Mouse (Mus musculus): ENCODE measurements around the gene Chpf. TPM values are rescaled to one million over a fixed set of nuclear protein-coding genes. Genes with fewer than 3 reads are reported as not detected.

Gene Chpf
- polyA plus RNA-seq, 1 experiment = 92.6 TPM

- Histone ChIP-seq H3K27ac (ENCODE audit: insufficient read depth, low read length) (no peak overlapping the region), H3K4me1 (ENCODE audit: control insufficient read depth, insufficient read depth, low read length) (peaks cover 39% of the 10 kb centered on the region)
- WGBS = 24% methylated on average over 10 of the region's 10 CpGs
Measured at GRCm38 (mm10) chr1:75447265-75448051, 31.6 kb downstream of the Chpf start.

GRCm38 (mm10) chr1:75446656-75447055 is 32.5 kb downstream of the Chpf start:
- Histone ChIP-seq H3K27me3 (ENCODE audit: control insufficient read depth, insufficient read depth, low read length) (no peaks in the 10 kb centered on the region; the same call in 1 of the 2 replicates), H3K4me3 (replicated peaks; ENCODE audit: insufficient read depth, low read depth, low read length) (no peak overlapping the region), H3K27ac (ENCODE audit: insufficient read depth, low read length) (no peak overlapping the region), H3K4me1 (ENCODE audit: control insufficient read depth, insufficient read depth, low read length) (peaks cover 47% of the 10 kb centered on the region)
- DNase-seq = no peak
- TF ChIP-seq CTCF (IDR thresholded peaks at IDR 0.05; ENCODE audit: borderline replicate concordance, insufficient read depth, low read depth, low read length) = no peak
- 45% methylated on average over 20 of the region's 20 CpGs for WGBS

More at GRCm38 (mm10) chr1:75447265-75448051, 31.6 kb downstream of the Chpf start:
- no peak for TF ChIP-seq CTCF (IDR thresholded peaks at IDR 0.05; ENCODE audit: borderline replicate concordance, insufficient read depth, low read depth, low read length)
- H3K4me3 ChIP-seq (replicated peaks; ENCODE audit: insufficient read depth, low read depth, low read length) = no peak overlapping the region
- no peaks in the 10 kb centered on the region; the same call in 1 of the 2 replicates for H3K27me3 ChIP-seq (ENCODE audit: control insufficient read depth, insufficient read depth, low read length)
- no peak for DNase-seq

DNA sequence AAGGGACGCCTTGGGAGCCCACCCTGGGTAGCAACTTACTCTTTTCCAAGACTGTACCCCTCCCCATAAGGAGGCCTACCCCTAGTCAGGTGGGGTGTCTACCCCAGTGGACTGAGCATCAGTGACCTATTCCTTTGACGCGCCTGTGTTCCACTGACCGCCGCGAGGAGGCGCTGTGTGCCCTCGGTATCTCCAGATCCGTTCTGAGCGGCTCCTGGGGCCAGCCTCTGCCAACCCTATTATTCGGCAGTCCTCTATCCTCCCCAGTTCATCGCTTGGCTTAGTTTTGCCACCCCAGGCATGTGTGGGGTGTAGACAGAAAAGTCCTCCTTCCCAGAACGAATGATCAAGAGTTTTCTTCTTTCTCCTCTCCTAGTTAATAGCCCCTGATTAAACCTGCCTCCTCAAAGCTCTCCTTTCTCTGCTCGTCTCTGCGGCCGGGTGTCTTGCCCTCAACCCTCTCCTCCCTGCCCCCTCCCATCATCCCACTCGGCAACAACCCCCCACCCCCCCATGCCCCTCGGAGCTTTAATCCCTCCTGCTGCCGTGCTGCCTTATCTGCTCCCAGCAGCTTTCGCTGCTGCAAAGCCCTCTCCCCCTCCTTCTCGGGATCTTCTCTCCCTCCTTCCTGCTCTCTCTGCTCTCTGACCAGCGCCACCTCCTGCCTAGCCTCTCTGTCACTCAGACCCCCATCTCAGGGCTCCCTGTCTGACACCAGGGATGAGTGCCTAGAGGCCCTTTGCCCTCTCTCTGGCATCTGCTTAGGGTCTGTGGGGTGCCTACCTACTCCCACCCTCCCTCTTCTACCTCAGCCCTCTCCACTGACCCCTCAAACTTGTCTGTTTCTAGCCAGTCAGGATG is 33.1 kb downstream of the Chpf start:
- no peaks in the 10 kb centered on the region; the same call in 1 of the 2 replicates for H3K27me3 ChIP-seq (ENCODE audit: control insufficient read depth, insufficient read depth, low read length)
- TF ChIP-seq CTCF (IDR thresholded peaks at IDR 0.05; ENCODE audit: borderline replicate concordance, insufficient read depth, low read depth, low read length) = peak; percentile 95
- peak; percentile 27; the same call in 1 of the 2 replicates for TF ChIP-seq POLR2A (IDR thresholded peaks at IDR 0.05; ENCODE audit: borderline replicate concordance, insufficient read depth, low read length)
- peaks cover 54% of the 10 kb centered on the region for H3K4me1 ChIP-seq (ENCODE audit: control insufficient read depth, insufficient read depth, low read length)
- DNase-seq = peak; percentile 83 to 90
- H3K4me3 ChIP-seq (replicated peaks; ENCODE audit: insufficient read depth, low read depth, low read length) = no peak overlapping the region
- H3K27ac ChIP-seq (ENCODE audit: insufficient read depth, low read length) = peak overlapping the region; percentile 95
- 6% methylated on average over 22 of the region's 22 CpGs for WGBS

DNA sequence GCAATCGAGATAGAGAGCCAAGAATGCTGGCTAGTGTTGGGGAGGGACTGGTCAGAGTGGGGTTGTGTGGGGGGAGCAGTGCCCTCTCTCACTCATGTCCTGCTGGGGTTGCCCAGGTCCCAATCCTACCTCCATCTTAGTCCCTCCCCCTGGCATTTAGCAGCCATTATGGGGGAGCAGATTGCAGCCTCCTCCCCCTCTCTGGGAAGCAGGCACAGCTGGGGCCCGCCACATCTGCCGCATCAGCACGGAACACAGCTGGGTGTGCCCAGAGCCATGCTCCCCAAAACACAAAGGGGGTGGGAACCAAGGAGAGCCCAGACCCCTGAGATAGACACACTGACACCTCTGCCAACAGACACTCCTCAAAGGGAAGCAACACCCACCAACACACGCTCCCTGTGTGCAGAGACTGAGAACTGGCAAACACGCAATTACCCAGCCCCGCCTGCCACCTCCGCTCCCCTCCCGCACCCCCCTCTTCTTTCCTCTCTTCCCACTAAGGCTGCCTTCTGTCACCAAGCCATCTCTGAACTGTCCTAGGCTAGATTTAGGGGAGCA is 33.9 kb downstream of the Chpf start:
- Histone ChIP-seq H3K27ac (ENCODE audit: insufficient read depth, low read length) (peak overlapping the region; percentile 95), H3K27me3 (ENCODE audit: control insufficient read depth, insufficient read depth, low read length) (no peaks in the 10 kb centered on the region), H3K4me1 (ENCODE audit: control insufficient read depth, insufficient read depth, low read length) (peaks cover 62% of the 10 kb centered on the region), H3K4me3 (replicated peaks; ENCODE audit: insufficient read depth, low read depth, low read length) (no peak overlapping the region)
- 5% methylated on average over 9 of the region's 9 CpGs for WGBS
- peak; percentile 55 to 60 for DNase-seq
- TF ChIP-seq CTCF (IDR thresholded peaks at IDR 0.05; ENCODE audit: borderline replicate concordance, insufficient read depth, low read depth, low read length) (no peak), POLR2A (IDR thresholded peaks at IDR 0.05; ENCODE audit: borderline replicate concordance, insufficient read depth, low read length) (no peak)

DNA sequence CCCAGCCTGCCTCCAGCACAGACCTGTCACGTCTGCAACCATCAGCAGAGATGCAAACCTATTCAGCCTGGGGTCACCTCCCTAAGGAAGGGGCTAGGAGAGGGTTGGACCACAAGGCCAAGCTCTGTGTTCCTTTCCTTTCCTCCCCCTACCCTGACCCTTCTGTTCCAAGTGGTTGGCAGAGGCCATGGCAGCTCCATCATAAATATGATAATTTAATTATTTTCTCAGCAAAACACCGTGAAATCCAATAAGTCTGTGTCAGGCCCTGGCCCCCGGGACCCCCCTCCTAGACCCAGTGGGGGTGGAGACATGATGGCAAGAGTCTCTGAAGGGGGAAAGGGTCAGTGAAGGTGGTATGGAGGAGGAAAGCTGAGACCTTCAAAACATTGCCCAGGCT is 34.9 kb downstream of the Chpf start:
- Histone ChIP-seq H3K27ac (ENCODE audit: insufficient read depth, low read length) (peak overlapping the region; percentile 85), H3K27me3 (ENCODE audit: control insufficient read depth, insufficient read depth, low read length) (no peaks in the 10 kb centered on the region), H3K4me1 (ENCODE audit: control insufficient read depth, insufficient read depth, low read length) (peaks cover 68% of the 10 kb centered on the region), H3K4me3 (replicated peaks; ENCODE audit: insufficient read depth, low read depth, low read length) (no peak overlapping the region)
- peak in 1 of 2 experiments; percentile 41 for DNase-seq
- TF ChIP-seq CTCF (IDR thresholded peaks at IDR 0.05; ENCODE audit: borderline replicate concordance, insufficient read depth, low read depth, low read length) (no peak), POLR2A (IDR thresholded peaks at IDR 0.05; ENCODE audit: borderline replicate concordance, insufficient read depth, low read length) (no peak)
- WGBS = 24% methylated on average over 3 of the region's 3 CpGs

DNA sequence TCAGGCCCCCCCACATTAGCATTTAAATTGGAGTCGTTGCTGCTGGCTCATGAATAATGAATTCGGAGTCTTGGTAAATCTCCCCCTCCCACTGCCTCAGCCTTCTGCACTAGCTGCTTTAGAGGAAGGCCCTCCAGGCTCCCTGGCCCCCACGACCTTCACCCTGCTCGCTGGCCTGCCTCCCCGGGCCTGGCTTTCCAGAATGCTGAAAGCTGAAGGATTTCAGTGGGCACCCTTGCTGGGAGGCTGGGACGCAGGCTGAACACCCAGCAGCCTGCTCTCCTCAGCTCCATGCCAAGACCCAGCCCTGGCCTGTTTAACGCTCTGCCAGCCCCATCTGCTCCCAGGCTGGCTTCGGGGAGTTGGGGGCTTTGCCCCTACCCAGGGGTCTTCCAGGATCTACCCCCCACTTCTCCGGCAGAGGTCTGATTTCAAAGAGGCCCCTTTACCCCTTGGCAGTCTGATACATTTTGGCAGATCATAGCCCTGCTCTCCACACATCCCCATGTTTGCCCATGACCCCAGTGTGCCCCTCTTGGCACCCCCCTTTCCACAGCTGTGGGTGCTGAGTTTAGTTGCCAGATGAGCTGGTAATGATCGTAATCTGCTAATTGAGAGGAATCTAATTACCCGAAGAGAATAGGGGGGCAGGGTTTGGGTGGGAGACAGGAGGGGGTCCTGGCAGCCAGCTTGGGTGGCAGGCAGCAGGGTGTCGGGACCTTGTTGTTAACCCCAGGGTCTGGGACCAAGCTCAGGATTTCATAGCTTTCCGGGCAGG is 35.7 kb downstream of the Chpf start:
- Histone ChIP-seq H3K4me1 (ENCODE audit: control insufficient read depth, insufficient read depth, low read length) (peaks cover 74% of the 10 kb centered on the region), H3K27me3 (ENCODE audit: control insufficient read depth, insufficient read depth, low read length) (no peaks in the 10 kb centered on the region), H3K4me3 (replicated peaks; ENCODE audit: insufficient read depth, low read depth, low read length) (no peak overlapping the region), H3K27ac (ENCODE audit: insufficient read depth, low read length) (peak overlapping the region; percentile 98)
- no peak for TF ChIP-seq CTCF (IDR thresholded peaks at IDR 0.05; ENCODE audit: borderline replicate concordance, insufficient read depth, low read depth, low read length)
- TF ChIP-seq POLR2A (IDR thresholded peaks at IDR 0.05; ENCODE audit: borderline replicate concordance, insufficient read depth, low read length) = no peak
- 8% methylated on average over 13 of the region's 13 CpGs for WGBS
- DNase-seq = peak; percentile 78 to 80

- peak overlapping the region; percentile 98 for H3K27ac ChIP-seq (ENCODE audit: insufficient read depth, low read length)
- peak; percentile 91 to 95 for DNase-seq
- H3K4me3 ChIP-seq (replicated peaks; ENCODE audit: insufficient read depth, low read depth, low read length) = no peak overlapping the region
- TF ChIP-seq POLR2A (IDR thresholded peaks at IDR 0.05; ENCODE audit: borderline replicate concordance, insufficient read depth, low read length) (no peak), CTCF (IDR thresholded peaks at IDR 0.05; ENCODE audit: borderline replicate concordance, insufficient read depth, low read depth, low read length) (no peak)
- WGBS = 3% methylated on average over 8 of the region's 8 CpGs
- H3K4me1 ChIP-seq (ENCODE audit: control insufficient read depth, insufficient read depth, low read length) = peaks cover 74% of the 10 kb centered on the region
- H3K27me3 ChIP-seq (ENCODE audit: control insufficient read depth, insufficient read depth, low read length) = no peaks in the 10 kb centered on the region
Measured at GRCm38 (mm10) chr1:75442811-75443210, 36.3 kb downstream of the Chpf start.
